Mouse (Mus musculus) intestine, embryonic 15.5 days (tissue): ENCODE measurements around the gene Zfp46. TPM values are rescaled to one million over a fixed set of nuclear protein-coding genes. Genes with fewer than 3 reads are reported as not detected.

ENCODE experiments used
- ATAC-seq: fragments of 200-750 bp; cut with Nextera tagmentation; 2 replicates; pipeline ENCODE4 v1.8.0; 2017; ENCODE audit warnings: moderate TSS enrichment, moderate library complexity
- H3K27ac ChIP-seq: fragments of 300-500 bp; sonication (generic); 2 replicates; pipeline ENCODE4 v1.5.1; 2015; ENCODE audit warnings: mild to moderate bottlenecking, inconsistent platforms
- H3K27me3 ChIP-seq: fragments of 300-500 bp; sonication (generic); replicated peaks from 2 replicates; pipeline ENCODE4 v1.6.1; 2015; ENCODE audit warnings: inconsistent platforms
- H3K36me3 ChIP-seq: fragments of 300-500 bp; sonication (generic); 2 replicates; pipeline ENCODE4 v1.6.1; 2015; ENCODE audit warnings: inconsistent platforms
- H3K4me1 ChIP-seq: fragments of 300-500 bp; sonication (generic); replicated peaks from 2 replicates; pipeline ENCODE4 v1.6.1; 2015; ENCODE audit warnings: inconsistent platforms
- H3K4me2 ChIP-seq: fragments of 300-500 bp; sonication (generic); replicated peaks from 2 replicates; pipeline ENCODE4 v1.6.1; 2015; ENCODE audit warnings: mild to moderate bottlenecking, inconsistent platforms
- H3K4me3 ChIP-seq: fragments of 300-500 bp; sonication (generic); replicated peaks from 2 replicates; pipeline ENCODE4 v1.5.1; 2015; ENCODE audit warnings: inconsistent platforms
- H3K9ac ChIP-seq: fragments of 300-500 bp; sonication (generic); 2 replicates; pipeline ENCODE4 v1.6.1; 2015; ENCODE audit warnings: inconsistent platforms
- H3K9me3 ChIP-seq: fragments of 300-500 bp; sonication (generic); 2 replicates; pipeline ENCODE4 v1.6.1; 2016; ENCODE audit warnings: inconsistent platforms
- WGBS: fragments of 180-500 bp; shearing (Covaris S2); methylation state at CpG from one replicate; pipeline ENCODE4 v1.1.7; 2015; 5-methylcytosine and 5-hydroxymethylcytosine counted together
- polyA plus RNA-seq: library from polyadenylated mRNA; unstranded; fragments of >200 nt; fragmentation: Nextera tagmentation; extraction: Ambion mirVana; gene quantifications from 2 replicates; pipeline ENCODE4 v1.2.1, GENCODE M21; 2015

The Zfp46 gene
- polyA plus RNA-seq, 1 experiment from 2014 or later, result 16.8 TPM

DNA sequence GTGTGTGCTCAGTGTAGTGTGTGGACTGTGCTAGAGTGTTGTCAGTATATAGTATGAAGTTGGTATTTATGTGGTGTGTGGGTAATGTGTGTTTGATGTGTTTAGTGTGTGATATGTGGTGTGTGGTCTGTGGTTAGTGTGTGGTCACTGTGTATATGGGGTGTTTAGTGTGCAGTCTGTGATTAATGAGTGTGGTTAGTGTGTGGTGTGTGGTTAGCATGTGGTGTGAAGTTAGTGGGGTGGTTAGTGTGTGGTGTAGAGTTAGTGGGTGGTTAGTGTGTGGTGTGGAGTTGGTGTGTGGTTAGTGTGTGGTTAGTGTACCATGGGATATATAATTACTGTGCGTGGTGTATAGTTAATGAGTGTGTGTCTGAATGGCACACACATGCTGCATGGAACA lies 15.6 kb upstream of the Zfp46 start:
- no peak for ATAC-seq
- no peaks in the 10 kb centered on the region for H3K4me1 ChIP-seq
- no peak overlapping the region for H3K9ac ChIP-seq
- H3K4me3 ChIP-seq, result no peak overlapping the region
- WGBS, result 96% methylated on average over 1 of the region's 1 CpGs
- no peaks in the 10 kb centered on the region for H3K27me3 ChIP-seq
- H3K27ac ChIP-seq, result no peak overlapping the region
- H3K4me2 ChIP-seq, result no peak overlapping the region
- H3K36me3 ChIP-seq, result peaks cover 4% of the 10 kb centered on the region; the same call in 1 of the 2 replicates
- 0 out of 2 replicates have a peak, but pooled peaks cover 6% of the 10 kb centered on the region for H3K9me3 ChIP-seq

- Histone ChIP-seq H3K9me3 (0 out of 2 replicates have a peak, but pooled peaks cover 6% of the 10 kb centered on the region), H3K4me2 (no peak overlapping the region), H3K9ac (no peak overlapping the region), H3K4me3 (no peak overlapping the region), H3K4me1 (no peaks in the 10 kb centered on the region), H3K36me3 (peaks cover 4% of the 10 kb centered on the region; the same call in 1 of the 2 replicates), H3K27me3 (no peaks in the 10 kb centered on the region), H3K27ac (no peak overlapping the region)
- ATAC-seq, result peak; percentile 20; the same call in 1 of the 2 replicates
- 89% methylated on average over 8 of the region's 8 CpGs for WGBS
Observed at GRCm38 (mm10) chr4:136270648-136271047, 13.8 kb upstream of the Zfp46 start.

- H3K27me3 ChIP-seq, result no peaks in the 10 kb centered on the region
- no peak overlapping the region for H3K27ac ChIP-seq
- no peak overlapping the region for H3K9ac ChIP-seq
- no peaks in the 10 kb centered on the region for H3K36me3 ChIP-seq
- no peak overlapping the region for H3K4me3 ChIP-seq
- peaks cover 22% of the 10 kb centered on the region for H3K4me1 ChIP-seq
- 69% methylated on average over 8 of the region's 8 CpGs for WGBS
- no peak for ATAC-seq
- no peaks in the 10 kb centered on the region for H3K9me3 ChIP-seq
- no peak overlapping the region for H3K4me2 ChIP-seq
Observed at GRCm38 (mm10) chr4:136281097-136281496, 3.4 kb upstream of the Zfp46 start.

- H3K4me3 ChIP-seq, result no peak overlapping the region
- no peaks in the 10 kb centered on the region for H3K36me3 ChIP-seq
- H3K9me3 ChIP-seq, result no peaks in the 10 kb centered on the region
- no peak overlapping the region for H3K9ac ChIP-seq
- no peaks in the 10 kb centered on the region for H3K27me3 ChIP-seq
- H3K4me1 ChIP-seq, result peaks cover 26% of the 10 kb centered on the region
- H3K4me2 ChIP-seq, result no peak overlapping the region
- no peak overlapping the region for H3K27ac ChIP-seq
- 58% methylated on average over 9 of the region's 9 CpGs for WGBS
- ATAC-seq, result no peak
Observed at GRCm38 (mm10) chr4:136281611-136282010, 2.9 kb upstream of the Zfp46 start.

DNA sequence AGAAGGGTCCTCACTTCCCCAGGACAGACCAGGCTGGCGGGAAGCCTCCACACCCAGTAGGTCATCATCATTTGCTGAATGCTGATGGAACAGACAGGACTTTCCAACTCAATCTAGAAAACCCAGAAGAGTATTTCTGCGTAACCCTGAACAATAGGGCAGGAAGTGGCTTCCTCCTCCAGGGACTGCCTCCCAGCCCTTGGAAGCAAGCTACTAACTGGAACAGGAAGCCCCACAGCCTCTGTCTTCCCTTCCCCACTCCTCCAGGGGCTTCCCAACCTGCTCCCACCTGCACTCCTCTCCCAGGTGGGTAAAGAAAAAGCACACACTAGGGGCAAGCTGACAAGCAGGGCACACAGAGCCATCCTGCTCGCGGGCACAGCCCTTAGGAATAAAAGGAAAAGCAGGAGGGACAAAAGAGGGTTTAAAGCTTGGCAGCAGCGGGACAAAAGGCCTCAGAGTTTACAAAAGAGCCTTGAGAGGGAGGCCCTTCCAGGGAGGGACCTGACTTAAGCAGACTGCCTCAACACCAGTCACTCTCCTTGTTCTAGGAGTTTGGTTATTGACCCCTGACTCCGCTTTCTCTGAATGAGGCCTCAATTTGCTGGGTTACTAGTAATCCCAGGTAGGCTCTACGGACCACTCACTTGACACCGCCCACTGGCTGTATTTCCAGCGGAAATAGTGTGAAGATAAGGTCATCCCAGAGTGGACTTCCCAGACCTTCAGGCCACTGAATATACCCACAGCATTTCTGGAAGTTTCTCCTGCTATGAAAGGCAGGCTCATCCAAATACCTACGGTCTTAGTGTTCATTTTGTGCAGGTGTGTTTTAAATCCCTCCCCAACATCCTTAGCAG lies 1.6 kb upstream of the Zfp46 start:
- ATAC-seq, result no peak
- Histone ChIP-seq H3K4me1 (peaks cover 28% of the 10 kb centered on the region), H3K4me3 (no peak overlapping the region), H3K27ac (peak overlapping the region; percentile 94), H3K27me3 (no peaks in the 10 kb centered on the region), H3K9me3 (no peaks in the 10 kb centered on the region), H3K36me3 (peaks cover 1% of the 10 kb centered on the region), H3K4me2 (peak overlapping the region; percentile 26), H3K9ac (peak overlapping the region; percentile 30)
- 48% methylated on average over 10 of the region's 10 CpGs for WGBS

DNA sequence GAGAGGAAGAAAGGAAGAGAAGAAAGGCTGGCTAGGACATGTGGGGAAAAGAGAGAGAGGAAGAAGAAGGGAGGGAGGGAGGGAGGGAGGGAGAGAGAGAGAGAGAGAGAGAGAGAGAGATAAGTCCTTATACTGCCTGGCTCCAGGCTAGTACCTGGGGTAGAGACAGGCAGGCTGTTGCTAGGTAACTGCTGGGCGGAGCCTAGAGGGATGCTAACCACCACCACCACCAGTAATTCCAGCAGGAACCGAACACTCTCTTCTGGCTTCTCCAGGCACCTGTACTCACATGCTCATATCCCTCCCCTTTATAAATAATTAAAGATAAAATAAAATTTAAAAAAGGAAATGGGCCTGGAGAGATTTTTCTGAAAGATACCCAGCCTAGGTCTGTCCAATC lies 700 bp upstream of the Zfp46 start:
- Histone ChIP-seq H3K9ac (no peak overlapping the region), H3K4me1 (peaks cover 28% of the 10 kb centered on the region), H3K27ac (peak overlapping the region; percentile 94), H3K9me3 (no peaks in the 10 kb centered on the region), H3K4me3 (no peak overlapping the region), H3K27me3 (no peaks in the 10 kb centered on the region), H3K4me2 (peak overlapping the region; percentile 82), H3K36me3 (peaks cover 8% of the 10 kb centered on the region)
- ATAC-seq, result no peak
- 38% methylated on average over 2 of the region's 2 CpGs for WGBS

DNA sequence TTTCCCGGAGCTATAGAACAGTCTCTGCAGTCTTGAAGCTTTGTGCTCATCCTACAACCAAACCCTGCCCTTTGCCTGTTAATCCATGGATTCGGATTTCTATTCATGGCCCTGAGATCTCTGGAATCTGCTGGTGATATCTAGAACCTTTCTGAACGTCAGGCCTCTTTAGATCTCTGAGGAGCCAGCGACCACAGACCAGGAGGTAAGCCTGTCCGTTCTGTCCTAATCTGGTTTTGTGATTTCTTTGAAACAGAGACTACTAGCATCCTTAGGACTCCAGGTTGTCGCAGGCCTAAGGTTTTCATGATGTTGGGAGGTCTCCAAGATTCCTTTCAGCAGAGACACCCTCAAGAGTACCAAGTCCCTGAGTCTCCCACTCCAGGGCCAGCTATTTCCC lies 408 bp downstream of the Zfp46 start:
- Histone ChIP-seq H3K36me3 (peaks cover 19% of the 10 kb centered on the region), H3K27me3 (no peaks in the 10 kb centered on the region), H3K4me1 (peaks cover 28% of the 10 kb centered on the region), H3K9me3 (no peaks in the 10 kb centered on the region), H3K9ac (peak overlapping the region; percentile 50), H3K4me3 (peak overlapping the region; percentile 65), H3K4me2 (peak overlapping the region; percentile 82), H3K27ac (peak overlapping the region; percentile 94)
- ATAC-seq, result peak; percentile 0; the same call in 1 of the 2 replicates
- 28% methylated on average over 6 of the region's 6 CpGs for WGBS

DNA sequence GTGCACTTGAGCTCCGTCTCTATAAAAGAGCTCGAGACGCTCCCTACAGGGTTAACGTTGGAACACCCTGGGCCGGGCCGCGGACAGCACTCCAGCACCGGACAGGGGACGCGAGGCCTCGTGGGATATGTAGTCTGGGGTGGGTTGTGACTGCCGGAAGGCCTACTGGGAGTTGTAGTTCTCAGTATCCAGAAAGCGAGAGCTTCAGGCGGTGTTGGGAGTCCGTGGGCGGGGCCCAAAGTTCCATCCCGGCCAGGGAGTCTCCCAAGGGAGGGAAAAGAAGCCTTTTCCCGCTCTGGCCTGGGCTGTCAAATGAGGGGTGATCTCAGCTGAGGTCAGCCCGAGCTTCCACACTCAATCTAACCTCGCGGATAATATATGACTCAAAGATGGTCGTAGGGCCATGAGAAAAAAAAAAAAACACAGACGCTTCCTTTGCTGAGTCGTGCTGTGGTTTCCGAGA lies 896 bp downstream of the Zfp46 start:
- Histone ChIP-seq H3K4me2 (peak overlapping the region; percentile 82), H3K9ac (peak overlapping the region; percentile 50), H3K36me3 (peaks cover 24% of the 10 kb centered on the region), H3K27ac (peak overlapping the region; percentile 94), H3K9me3 (no peaks in the 10 kb centered on the region), H3K27me3 (no peaks in the 10 kb centered on the region), H3K4me3 (peak overlapping the region; percentile 65), H3K4me1 (peaks cover 28% of the 10 kb centered on the region)
- under 1% methylated on average over 25 of the region's 25 CpGs for WGBS
- peak; percentile 96 for ATAC-seq

DNA sequence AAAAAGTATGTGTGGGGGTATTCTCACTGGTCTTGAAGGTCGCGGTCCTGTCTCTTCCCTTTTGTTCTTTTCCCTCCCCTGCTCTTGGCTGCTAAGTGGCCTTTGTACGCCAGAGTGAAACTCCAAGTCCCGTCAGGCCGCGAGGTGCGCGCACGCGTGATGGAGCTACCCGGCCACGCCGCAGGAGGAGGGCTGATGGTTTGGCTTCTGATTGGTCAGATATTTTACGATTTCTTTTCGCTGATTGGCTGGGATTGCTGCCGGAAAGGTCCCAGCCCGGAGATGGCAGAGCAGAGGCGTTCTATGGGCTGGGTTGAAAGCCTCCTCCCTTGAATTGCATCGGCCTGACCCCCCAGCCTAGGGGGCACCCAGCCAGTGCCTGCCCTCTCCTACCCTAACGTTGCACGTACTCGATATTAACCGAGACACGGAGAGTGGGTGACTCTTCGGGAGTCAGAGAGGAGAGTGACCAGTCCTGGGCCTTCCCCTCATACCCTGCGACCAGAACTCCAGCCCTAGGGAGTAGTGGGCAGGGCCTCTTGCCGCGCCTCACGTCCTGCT lies 1.4 kb downstream of the Zfp46 start:
- peak; percentile 93 for ATAC-seq
- H3K9ac ChIP-seq, result peak overlapping the region; percentile 72

GRCm38 (mm10) chr4:136289918-136290780 lies 5.7 kb downstream of the Zfp46 start:
- no peak overlapping the region for H3K9ac ChIP-seq
- H3K4me3 ChIP-seq, result no peak overlapping the region
- no peak overlapping the region for H3K4me2 ChIP-seq
- no peak for ATAC-seq
- H3K36me3 ChIP-seq, result peaks cover 47% of the 10 kb centered on the region
- peaks cover 6% of the 10 kb centered on the region for H3K4me1 ChIP-seq
- no peak overlapping the region for H3K27ac ChIP-seq
- H3K27me3 ChIP-seq, result no peaks in the 10 kb centered on the region
- WGBS, result 68% methylated on average over 66 of the region's 66 CpGs
- H3K9me3 ChIP-seq, result no peaks in the 10 kb centered on the region

More for the DNA sequence above, 1.4 kb downstream of the Zfp46 start:
- no peaks in the 10 kb centered on the region for H3K9me3 ChIP-seq
- H3K36me3 ChIP-seq, result peaks cover 29% of the 10 kb centered on the region
- peak overlapping the region; percentile 65 for H3K4me3 ChIP-seq
- under 1% methylated on average over 29 of the region's 29 CpGs for WGBS
- H3K4me2 ChIP-seq, result peak overlapping the region; percentile 82
- H3K27ac ChIP-seq, result peak overlapping the region; percentile 94
- H3K27me3 ChIP-seq, result no peaks in the 10 kb centered on the region
- H3K4me1 ChIP-seq, result peaks cover 28% of the 10 kb centered on the region

GRCm38 (mm10) chr4:136290781-136291595 lies 6.5 kb downstream of the Zfp46 start:
- peaks cover 47% of the 10 kb centered on the region for H3K36me3 ChIP-seq
- WGBS, result 77% methylated on average over 39 of the region's 39 CpGs
- ATAC-seq, result no peak

More at GRCm38 (mm10) chr4:136290781-136291595, 6.5 kb downstream of the Zfp46 start:
- no peak overlapping the region for H3K27ac ChIP-seq
- H3K4me1 ChIP-seq, result peaks cover 6% of the 10 kb centered on the region
- no peak overlapping the region for H3K4me3 ChIP-seq
- H3K27me3 ChIP-seq, result no peaks in the 10 kb centered on the region
- H3K9me3 ChIP-seq, result no peaks in the 10 kb centered on the region
- no peak overlapping the region for H3K4me2 ChIP-seq
- no peak overlapping the region for H3K9ac ChIP-seq
